Mouse (Mus musculus): Measurements from ENCODE around the gene Vps13c.

DNA sequence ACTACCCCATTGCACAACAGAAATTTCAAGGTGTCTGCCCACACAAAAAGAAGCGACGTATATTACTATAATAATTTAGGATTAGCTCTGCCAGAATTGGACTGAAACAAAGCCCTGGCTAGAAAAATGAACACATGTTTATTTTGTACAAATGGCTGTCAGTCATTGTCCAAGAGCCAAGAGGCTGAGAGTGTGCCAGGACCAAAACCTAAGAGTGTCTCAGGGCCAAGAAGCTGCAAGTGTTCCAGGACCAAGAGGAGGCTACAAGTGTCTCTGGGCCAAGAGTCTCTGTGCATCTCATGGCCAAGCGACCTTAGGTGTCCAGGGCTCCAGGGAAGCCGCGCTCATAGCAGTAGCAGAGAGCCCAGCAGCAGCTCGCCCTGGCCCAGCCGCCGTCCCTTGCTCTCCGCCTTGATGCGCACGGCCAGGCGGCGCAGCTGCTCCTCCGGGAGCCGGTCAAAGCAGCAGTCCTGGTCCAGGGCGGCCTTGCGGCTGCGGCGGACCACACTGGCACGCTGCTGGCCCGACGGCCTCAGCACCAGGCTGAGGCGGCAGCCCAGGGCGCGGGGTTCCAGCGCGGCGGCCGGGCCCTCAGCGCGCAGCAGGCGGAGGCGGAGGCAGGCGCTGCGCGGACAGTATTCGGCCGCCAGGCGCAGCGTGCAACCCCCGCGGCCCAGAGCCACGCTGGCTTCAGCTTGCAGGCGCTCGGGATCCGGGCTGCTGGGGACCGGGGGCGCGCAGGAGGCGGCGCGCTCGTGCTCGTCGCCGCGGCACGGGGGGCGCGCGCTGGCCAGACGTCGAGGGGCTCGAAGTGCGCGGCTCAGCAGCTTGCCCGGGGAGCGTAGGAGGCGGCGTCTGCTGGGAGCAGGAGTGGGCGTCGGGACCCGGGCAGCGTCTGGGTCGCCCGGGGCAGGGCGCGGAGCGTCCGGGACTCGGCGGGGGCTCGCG, 9.5 kb upstream of the Vps13c start:
- TF ChIP-seq RAD21 (IDR thresholded peaks at IDR 0.05; ENCODE audit: low read depth, low read length) (no peak), HCFC1 (IDR thresholded peaks at IDR 0.05; ENCODE audit: low read depth, low read length) (no peak), CTCF (conservative IDR thresholded peaks at IDR 0.05 in 1 of 2, IDR thresholded peaks at IDR 0.05 in 1 of 2; ENCODE audit: low read depth in 2 of 2, low read length in 2 of 2) (no peak)
